Mouse (Mus musculus) stomach, adult 2 months (tissue): ENCODE results near the gene Arpc4. TPM values are rescaled to one million over a fixed set of nuclear protein-coding genes. Genes with fewer than 3 reads are reported as not detected.

Experiments
- polyA plus RNA-seq: library from polyadenylated mRNA; depleted of rRNA; stranded (reverse); fragments of >200 nt; gene quantifications from 2 replicates; pipeline ENCODE4 v1.2.3, GENCODE M21; 2012; rRNA removed

Arpc4 gene
- 41.2 and 47.5 TPM in 2 replicates for polyA plus RNA-seq

GRCm38 (mm10) chr6:113377496-113378385, at the start of gene Arpc4, which contains the start of gene Tada3:
Gene Arpc4, plus strand, starts transcription at chr6:113378115.
Gene Tada3, minus strand, starts transcription at chr6:113377883.

DNA sequence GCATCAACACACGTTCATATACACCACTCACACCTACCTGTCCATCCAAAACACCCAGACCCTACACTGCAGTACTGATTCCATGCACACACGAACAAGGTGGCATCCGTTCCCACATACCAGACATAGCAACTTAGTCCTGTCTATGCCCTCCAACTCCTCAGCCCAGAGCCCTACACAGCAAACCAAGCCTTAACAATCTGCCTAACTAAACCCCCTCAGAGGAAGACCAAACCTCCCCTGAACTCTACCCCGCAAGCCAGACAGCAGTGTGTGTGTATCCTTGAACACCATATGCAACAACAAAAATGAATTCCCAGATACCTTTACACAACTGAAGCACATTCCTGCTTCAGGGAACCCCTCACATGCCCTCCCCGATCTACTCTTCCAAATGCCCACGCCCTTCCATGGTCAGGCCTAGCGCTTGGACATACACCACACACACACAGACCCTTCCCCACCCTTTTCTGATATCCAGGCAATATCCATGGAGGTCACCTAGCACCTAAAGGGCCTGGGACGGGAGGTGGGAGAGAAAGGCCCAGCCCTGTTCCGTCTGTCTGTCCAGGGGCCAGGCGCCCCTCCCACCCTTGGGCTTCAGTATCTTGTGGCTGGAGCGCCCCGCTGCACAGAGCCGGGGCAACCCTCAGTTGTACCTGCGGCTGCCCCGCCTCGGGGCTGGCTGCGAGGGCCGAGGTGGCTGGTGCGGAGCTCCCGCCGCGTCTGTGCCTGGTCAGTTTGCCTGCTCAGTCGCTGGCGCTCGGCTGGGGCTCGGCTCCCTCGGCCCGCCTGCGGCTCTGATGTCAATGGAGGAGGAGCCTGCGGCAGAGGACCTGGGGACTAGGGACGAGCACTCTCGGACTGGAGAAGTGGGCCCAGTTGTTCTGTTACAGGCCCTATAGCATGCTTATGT, 34.5 kb upstream of the Arpc4 start, which contains the start of gene Camk1:
Camk1 (minus strand) TSS at position 808 of the 916 bp plus-strand sequence.

DNA sequence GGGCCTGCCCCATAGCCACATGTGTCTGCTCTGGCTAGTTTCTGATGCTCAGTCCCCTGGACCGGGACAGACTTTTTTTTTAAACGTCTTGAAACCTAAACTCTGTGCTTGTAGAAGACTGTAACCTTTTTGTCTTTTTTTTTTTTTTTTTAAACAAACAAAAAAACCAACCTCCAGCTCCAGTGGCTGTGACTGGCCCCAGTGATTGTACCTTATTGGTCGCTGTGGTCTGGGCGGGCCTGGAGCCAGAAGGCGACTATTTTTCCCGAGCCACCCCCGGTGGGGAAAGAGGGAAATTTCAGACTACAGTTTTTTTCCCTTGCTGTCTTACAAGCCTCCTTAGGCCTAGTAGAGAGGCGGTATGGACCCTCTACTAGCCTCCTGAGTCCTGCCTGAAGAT, 11.0 kb downstream of the Arpc4 start, which contains the start of gene Ttll3:
Ttll3 (plus strand) TSS at position 301 of the 400 bp plus-strand sequence.

GRCm38 (mm10) chr6:113419199-113419587, 41.3 kb downstream of the Arpc4 start, which contains the start of gene Rpusd3:
Gene Rpusd3, minus strand, starts transcription at chr6:113419340.

DNA sequence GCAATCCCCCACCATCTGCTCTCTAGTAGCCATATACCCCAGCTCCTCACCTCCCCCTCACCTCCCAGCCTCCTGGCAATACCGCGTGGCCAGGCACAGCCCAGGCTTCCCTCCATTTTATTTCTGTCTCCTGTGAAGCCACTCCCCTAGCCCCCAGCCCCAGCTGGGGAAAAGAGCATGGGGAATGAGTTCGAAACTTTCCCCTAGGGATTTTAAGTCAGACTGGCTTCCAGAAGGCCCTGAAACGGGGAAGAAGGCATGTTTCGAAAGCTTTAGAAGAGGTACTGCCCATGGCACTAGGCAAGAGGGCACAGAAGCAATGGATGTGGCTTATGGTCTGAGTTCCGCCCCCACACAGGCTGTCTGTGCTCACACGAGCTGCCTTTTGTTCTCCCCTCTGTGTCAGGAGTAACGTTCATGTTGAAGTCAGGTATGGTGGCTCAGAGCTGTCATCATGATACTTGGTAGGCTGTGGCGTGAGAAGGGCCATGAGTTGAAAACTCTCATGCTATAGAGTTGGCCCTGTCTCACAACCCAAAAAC, 57.8 kb downstream of the Arpc4 start, which contains the start of gene Cidec:
Cidec (minus strand) TSS at position 97 of the 542 bp plus-strand sequence.

Other genes starting within 250 kb of the Arpc4 start
- 0.51 and 0.62 TPM in 2 replicates for gene Lhfpl4, start 182.7 kb upstream of the Arpc4 start, polyA plus RNA-seq
- 31.6 and 32.2 TPM in 2 replicates for gene Mtmr14, start 140.3 kb upstream of the Arpc4 start, polyA plus RNA-seq
- gene Cpne9, start 95.8 kb upstream of the Arpc4 start, polyA plus RNA-seq = not detected in 2 replicates
- 5.8 and 7.2 TPM in 2 replicates for gene Brpf1, start 71.0 kb upstream of the Arpc4 start, polyA plus RNA-seq
- 5.8 and 6.4 TPM in 2 replicates for gene Ogg1, start 51.1 kb upstream of the Arpc4 start, polyA plus RNA-seq
- 22.2 and 23.6 TPM in 2 replicates for gene Camk1, start 34.1 kb upstream of the Arpc4 start, polyA plus RNA-seq
- gene Tada3, start 232 bp upstream of the Arpc4 start, polyA plus RNA-seq = 8.7 and 11.1 TPM in 2 replicates
- gene Ttll3, start 11.1 kb downstream of the Arpc4 start, polyA plus RNA-seq = 5.5 and 6.9 TPM in 2 replicates
- gene Rpusd3, start 41.2 kb downstream of the Arpc4 start, polyA plus RNA-seq = 27.0 and 55.6 TPM in 2 replicates
- gene Cidec, start 57.6 kb downstream of the Arpc4 start, polyA plus RNA-seq = 36.8 and 48.6 TPM in 2 replicates
- 31.7 and 33.8 TPM in 2 replicates for gene Jagn1, start 64.5 kb downstream of the Arpc4 start, polyA plus RNA-seq
- gene Il17re, start 80.4 kb downstream of the Arpc4 start, polyA plus RNA-seq = 44.5 and 106 TPM in 2 replicates
- 212 and 257 TPM in 2 replicates for gene Il17rc, start 93.3 kb downstream of the Arpc4 start, polyA plus RNA-seq
- 6.5 and 8.5 TPM in 2 replicates for gene Creld1, start 105.2 kb downstream of the Arpc4 start, polyA plus RNA-seq
- gene Prrt3, start 123.8 kb downstream of the Arpc4 start, polyA plus RNA-seq = 0.10 TPM in 1 of 2 replicates, not detected in the other
- gene Emc3, start 153.5 kb downstream of the Arpc4 start, polyA plus RNA-seq = 12.8 and 13.2 TPM in 2 replicates
- 0.50 and 0.67 TPM in 2 replicates for gene Fancd2, start 153.6 kb downstream of the Arpc4 start, polyA plus RNA-seq
- not detected in 2 replicates for gene Fancd2os, start 222.6 kb downstream of the Arpc4 start, polyA plus RNA-seq
- 58.4 and 60.6 TPM in 2 replicates for gene Brk1, start 226.7 kb downstream of the Arpc4 start, polyA plus RNA-seq
- gene Vhl, start 245.8 kb downstream of the Arpc4 start, polyA plus RNA-seq = 5.0 and 5.8 TPM in 2 replicates